Mouse (Mus musculus) brain, embryonic 14.5 days (tissue): ENCODE measurements at regions not wholly inside any gene's neighbourhood (a gene's known extent, or its start where the extent isn't known, plus 50 kb on each side); places are given as distances from the start of the nearest gene placed in this dataset.

Experiments used
- CTCF ChIP-seq: fragments of 200-500 bp; IDR thresholded peaks from 2 replicates; pipeline ENCODE4 v1.5.1; 2012; ENCODE audit warnings: inconsistent platforms, mild to moderate bottlenecking, moderate library complexity, borderline replicate concordance; ENCODE audit not compliant: insufficient read depth, insufficient read length; ENCODE audit errors: extremely low read depth
- POLR2A ChIP-seq: fragments of 200-500 bp; IDR thresholded peaks from 2 replicates; pipeline ENCODE4 v1.6.1; 2012; ENCODE audit warnings: mild to moderate bottlenecking, inconsistent platforms, borderline replicate concordance; ENCODE audit not compliant: poor library complexity, insufficient read depth, insufficient read length, severe bottlenecking; ENCODE audit errors: extremely low read depth

DNA sequence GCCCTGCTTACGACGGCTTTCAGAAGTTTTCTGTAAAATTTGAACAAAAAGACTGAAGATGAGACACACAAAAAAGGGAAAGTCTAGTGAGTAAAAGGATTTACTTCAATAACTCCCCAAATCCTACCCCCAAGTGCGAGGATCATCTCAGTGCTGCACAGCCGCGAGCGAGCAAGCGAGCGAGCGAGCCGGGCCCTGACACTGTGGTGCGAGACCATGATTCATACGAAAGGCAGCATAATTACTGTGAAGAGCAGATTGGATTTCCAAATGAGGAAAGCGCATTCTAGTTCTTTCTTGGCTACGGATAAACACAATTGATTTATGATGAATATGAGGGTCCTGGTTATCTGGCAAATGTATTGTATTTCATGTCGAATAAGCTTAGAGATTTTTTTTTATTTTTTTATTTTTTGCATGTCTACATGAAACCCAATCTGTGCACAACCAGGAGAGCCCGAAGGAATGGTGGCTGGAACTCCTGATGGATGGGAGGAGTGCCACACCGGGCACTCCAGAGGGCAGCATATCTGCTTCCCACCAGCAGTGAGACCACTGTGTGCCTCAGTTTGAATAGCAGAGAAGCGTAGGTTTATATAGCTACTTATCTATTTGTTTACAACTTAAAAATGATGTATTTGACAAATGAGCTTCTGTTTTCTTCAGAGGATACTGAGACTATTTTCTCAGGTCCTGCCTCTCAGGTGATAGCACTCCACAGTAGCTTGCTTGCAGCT, 106.9 kb upstream of the Fam241a start:
- TF ChIP-seq CTCF (no peak), POLR2A (no peak)
